Mouse (Mus musculus) ES-Bruce4 (cell line): ENCODE measurements at regions not wholly inside any gene's neighbourhood (a gene's known extent, or its start where the extent isn't known, plus 50 kb on each side); places are given as distances from the start of the nearest gene placed in this dataset.
"Not testable (repeated sequence)": the region's sequence is repeated elsewhere in the genome, so short reads cannot be mapped to it uniquely, and the experiment has no call there.

Experiments used
- CTCF ChIP-seq: IDR thresholded peaks from one replicate; pipeline ENCODE4 v1.8.1; 2011; ENCODE audit warnings: low read depth, low read length
- EP300 ChIP-seq: IDR thresholded peaks from 2 replicates; pipeline ENCODE4 v1.6.1; 2011; ENCODE audit warnings: low read depth, low read length; ENCODE audit not compliant: insufficient read depth

DNA sequence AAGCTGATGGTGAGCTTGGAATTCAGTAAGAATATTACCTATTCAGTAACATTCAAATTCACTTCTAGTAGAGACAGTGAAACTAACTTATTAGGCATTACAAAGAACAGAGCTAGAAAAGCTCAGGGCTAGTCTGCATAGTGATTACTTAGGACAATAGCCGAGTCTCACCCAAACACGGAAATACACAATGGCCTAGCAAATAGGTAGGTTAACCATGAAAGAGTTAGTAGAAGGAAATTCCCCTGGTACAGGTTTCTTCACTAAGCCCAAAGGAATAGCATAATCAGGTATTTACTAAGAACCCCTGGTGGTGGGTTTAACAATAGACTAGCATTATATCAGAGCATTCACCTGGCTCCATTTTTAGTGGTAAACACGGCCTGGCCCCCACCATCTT, 306.7 kb upstream of the Ell2 start:
- TF ChIP-seq CTCF, EP300: not testable (repeated sequence)
